Mouse (Mus musculus): ENCODE results near the gene Atg13. TPM values are rescaled to one million over a fixed set of nuclear protein-coding genes. Genes with fewer than 3 reads are reported as not detected.

Atg13 gene
- polyA plus RNA-seq, 1 experiment from 2014 or later: 20.5 TPM

GRCm38 (mm10) chr2:91636229-91636628 lies 74.1 kb downstream of the Atg13 start, which contains the start of gene F2:
F2 (minus strand) TSS chr2:91636414.
- H3K36me3 ChIP-seq: no peaks in the 10 kb centered on the region
- H3K27ac ChIP-seq: peak within 1 kb of the TSS; percentile 31; the same call in 1 of the 2 replicates
- peaks cover 19% of the 10 kb centered on the region for H3K4me1 ChIP-seq
- H3K9me3 ChIP-seq: no peaks in the 10 kb centered on the region
- 86% methylated on average over 8 of the region's 8 CpGs for whole genome bisulfite sequencing
- no peak for DNase-seq (ENCODE audit: low spot score)
- no peak within 1 kb of the TSS for H3K4me3 ChIP-seq
- H3K27me3 ChIP-seq (ENCODE audit: insufficient read depth, poor library complexity, severe bottlenecking): no peaks in the 10 kb centered on the region

- H3K9me3 ChIP-seq: no peaks in the 10 kb centered on the region
- peaks cover 19% of the 10 kb centered on the region for H3K4me1 ChIP-seq
- no peak overlapping the region for H3K4me3 ChIP-seq
- no peaks in the 10 kb centered on the region for H3K27me3 ChIP-seq (ENCODE audit: insufficient read depth, poor library complexity, severe bottlenecking)
- 82% methylated on average over 11 of the region's 11 CpGs for WGBS
- H3K27ac ChIP-seq: peak overlapping the region; percentile 31; the same call in 1 of the 2 replicates
- H3K36me3 ChIP-seq: no peaks in the 10 kb centered on the region
- no peak for DNase-seq (ENCODE audit: low spot score)
These were observed 74.9 kb downstream of the Atg13 start for GRCm38 (mm10) chr2:91635486-91635885.

- Histone ChIP-seq H3K36me3 (no peaks in the 10 kb centered on the region), H3K4me1 (peaks cover 19% of the 10 kb centered on the region), H3K27ac (no peak overlapping the region), H3K27me3 (ENCODE audit: insufficient read depth, poor library complexity, severe bottlenecking) (no peaks in the 10 kb centered on the region), H3K9me3 (no peaks in the 10 kb centered on the region), H3K4me3 (no peak overlapping the region)
- DNase-seq (ENCODE audit: low spot score): no peak
- 70% methylated on average over 9 of the region's 9 CpGs for WGBS
These were observed 75.5 kb downstream of the Atg13 start for GRCm38 (mm10) chr2:91634841-91635240.

DNA sequence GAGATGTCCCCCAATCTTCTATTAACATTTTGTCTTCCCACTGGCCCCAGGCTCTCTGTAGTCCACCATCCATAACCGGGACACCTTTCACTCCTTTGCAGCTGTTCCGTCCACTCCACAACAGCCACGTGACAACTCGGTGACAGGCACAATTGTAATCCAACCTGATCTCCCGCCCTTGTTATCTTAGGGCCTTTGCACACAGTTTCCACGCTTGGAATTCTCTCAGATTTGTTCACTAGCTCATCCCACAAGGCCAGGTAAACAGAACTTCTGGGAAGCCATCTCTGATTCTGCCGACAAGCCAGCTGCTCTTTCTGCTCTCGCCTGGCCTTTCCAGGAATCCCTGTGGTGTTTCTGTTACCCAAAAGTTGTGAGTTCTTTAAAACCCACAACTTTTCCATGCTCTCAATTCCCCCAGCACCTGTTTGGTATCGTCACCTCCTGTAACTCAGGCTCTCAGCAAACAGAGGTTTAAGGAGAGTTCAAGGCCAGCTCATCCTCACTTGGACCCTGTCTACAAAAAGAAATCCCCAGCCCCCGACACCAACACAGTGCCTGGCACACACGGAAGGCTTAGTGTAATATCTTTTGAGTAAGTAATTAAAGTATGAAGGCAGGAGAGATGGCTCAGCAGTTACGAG lies 76.9 kb downstream of the Atg13 start:
- Histone ChIP-seq H3K27me3 (ENCODE audit: insufficient read depth, poor library complexity, severe bottlenecking) (no peaks in the 10 kb centered on the region), H3K9me3 (no peaks in the 10 kb centered on the region), H3K4me1 (peaks cover 19% of the 10 kb centered on the region), H3K36me3 (no peaks in the 10 kb centered on the region), H3K27ac (no peak overlapping the region), H3K4me3 (no peak overlapping the region)
- 68% methylated on average over 12 of the region's 12 CpGs for WGBS
- no peak for DNase-seq (ENCODE audit: low spot score)

GRCm38 (mm10) chr2:91632316-91632715 lies 78.1 kb downstream of the Atg13 start:
- Histone ChIP-seq H3K27ac (no peak overlapping the region), H3K27me3 (ENCODE audit: insufficient read depth, poor library complexity, severe bottlenecking) (no peaks in the 10 kb centered on the region), H3K4me1 (peaks cover 19% of the 10 kb centered on the region), H3K9me3 (no peaks in the 10 kb centered on the region), H3K4me3 (no peak overlapping the region), H3K36me3 (no peaks in the 10 kb centered on the region)
- no peak for DNase-seq (ENCODE audit: low spot score)
- WGBS: 88% methylated on average over 5 of the region's 5 CpGs

DNA sequence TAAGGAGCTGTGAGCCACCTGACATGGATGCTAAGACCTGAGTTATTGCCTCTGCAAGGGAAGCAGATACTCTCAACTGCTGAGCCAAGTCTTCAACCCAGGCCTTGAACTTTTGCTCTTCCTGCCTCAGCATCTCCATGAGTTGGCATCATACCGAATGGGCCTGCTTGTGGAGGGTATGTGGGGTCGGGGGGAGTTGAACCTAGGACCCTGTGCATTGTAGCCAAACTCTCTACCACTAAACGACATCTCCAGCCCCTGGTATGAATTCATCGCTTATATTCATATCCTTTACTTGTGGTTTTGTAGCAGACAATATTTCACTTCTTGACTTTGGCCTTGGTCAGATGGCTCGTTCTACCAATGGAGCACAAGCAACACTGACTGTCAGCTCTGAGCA lies 78.5 kb downstream of the Atg13 start:
- DNase-seq (ENCODE audit: low spot score): no peak
- Histone ChIP-seq H3K9me3 (no peaks in the 10 kb centered on the region), H3K4me3 (no peak overlapping the region), H3K27ac (no peak overlapping the region), H3K4me1 (peaks cover 19% of the 10 kb centered on the region), H3K36me3 (no peaks in the 10 kb centered on the region), H3K27me3 (ENCODE audit: insufficient read depth, poor library complexity, severe bottlenecking) (no peaks in the 10 kb centered on the region)
- WGBS: 85% methylated on average over 5 of the region's 5 CpGs

DNA sequence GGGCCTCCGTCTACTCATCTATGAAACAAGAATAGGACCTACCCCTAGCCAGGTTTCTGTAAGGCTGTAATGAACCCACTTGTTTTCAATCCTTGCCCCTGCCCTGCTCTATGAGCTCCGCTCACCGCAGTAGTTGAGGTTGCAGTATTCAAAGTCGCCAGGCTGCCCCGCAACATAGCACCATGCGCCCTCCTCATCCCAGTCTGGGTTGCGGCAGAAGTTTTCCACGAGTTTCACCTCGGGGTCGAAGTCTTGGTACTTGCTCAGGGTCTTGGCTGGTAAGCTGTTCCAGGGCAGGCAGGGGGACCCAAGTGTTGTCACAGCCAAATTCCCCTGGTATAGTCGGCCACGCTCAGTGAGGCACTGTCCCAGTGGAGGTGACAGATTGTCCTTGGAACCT lies 80.0 kb downstream of the Atg13 start:
- H3K36me3 ChIP-seq: no peaks in the 10 kb centered on the region
- 86% methylated on average over 12 of the region's 12 CpGs for WGBS
- H3K4me1 ChIP-seq: peaks cover 10% of the 10 kb centered on the region
- no peak overlapping the region for H3K4me3 ChIP-seq
- DNase-seq (ENCODE audit: low spot score): no peak
- no peak overlapping the region for H3K27ac ChIP-seq
- no peaks in the 10 kb centered on the region for H3K27me3 ChIP-seq (ENCODE audit: insufficient read depth, poor library complexity, severe bottlenecking)
- H3K9me3 ChIP-seq: no peaks in the 10 kb centered on the region

GRCm38 (mm10) chr2:91629682-91630081 lies 80.7 kb downstream of the Atg13 start:
- no peak overlapping the region for H3K4me3 ChIP-seq
- WGBS: 81% methylated on average over 18 of the region's 18 CpGs
- no peaks in the 10 kb centered on the region for H3K27me3 ChIP-seq (ENCODE audit: insufficient read depth, poor library complexity, severe bottlenecking)
- peaks cover 8% of the 10 kb centered on the region; the same call in 1 of the 2 replicates for H3K4me1 ChIP-seq
- H3K36me3 ChIP-seq: no peaks in the 10 kb centered on the region; the same call in 1 of the 2 replicates
- no peak for DNase-seq (ENCODE audit: low spot score)
- no peak overlapping the region for H3K27ac ChIP-seq
- H3K9me3 ChIP-seq: no peaks in the 10 kb centered on the region

DNA sequence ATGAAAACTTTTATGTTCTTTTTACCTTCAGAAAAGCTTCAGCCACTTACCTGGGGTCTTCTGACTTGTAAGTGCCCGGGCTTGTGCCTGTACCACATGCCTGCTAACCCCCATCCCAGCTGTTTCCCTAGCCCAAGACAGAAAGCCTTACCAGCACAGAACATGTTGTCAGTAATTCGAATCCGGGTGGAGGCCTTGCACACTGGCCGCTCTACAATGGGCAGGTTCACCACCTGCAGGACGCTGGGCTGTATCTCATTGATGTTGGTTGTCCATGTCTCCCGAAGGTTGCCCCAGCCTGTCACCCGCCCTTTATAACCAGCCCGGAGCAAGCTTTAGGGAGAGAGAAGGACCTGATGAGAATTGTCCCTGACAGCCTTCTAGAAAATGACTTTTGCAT lies 82.2 kb downstream of the Atg13 start:
- H3K9me3 ChIP-seq: no peaks in the 10 kb centered on the region
- H3K27me3 ChIP-seq (ENCODE audit: insufficient read depth, poor library complexity, severe bottlenecking): no peaks in the 10 kb centered on the region
- H3K4me3 ChIP-seq: no peak overlapping the region
- peak; percentile 65 for DNase-seq (ENCODE audit: low spot score)
- no peak overlapping the region for H3K27ac ChIP-seq
- H3K4me1 ChIP-seq: 0 out of 2 replicates have a peak, but pooled peaks cover 5% of the 10 kb centered on the region
- H3K36me3 ChIP-seq: peaks cover 9% of the 10 kb centered on the region
- WGBS: 90% methylated on average over 8 of the region's 8 CpGs

GRCm38 (mm10) chr2:91627486-91627885 lies 82.9 kb downstream of the Atg13 start:
- no peak overlapping the region for H3K4me3 ChIP-seq
- no peaks in the 10 kb centered on the region for H3K27me3 ChIP-seq (ENCODE audit: insufficient read depth, poor library complexity, severe bottlenecking)
- peaks cover 14% of the 10 kb centered on the region for H3K36me3 ChIP-seq
- H3K9me3 ChIP-seq: no peaks in the 10 kb centered on the region
- peak; percentile 69 for DNase-seq (ENCODE audit: low spot score)
- 70% methylated on average over 5 of the region's 5 CpGs for WGBS
- 0 out of 2 replicates have a peak, but pooled peaks cover 5% of the 10 kb centered on the region for H3K4me1 ChIP-seq
- H3K27ac ChIP-seq: no peak overlapping the region

Other genes starting within 250 kb of the Atg13 start
- 77.2 and 82.6 TPM in 2 replicates for gene Ckap5, start 183.8 kb downstream of the Atg13 start, polyA plus RNA-seq (2016; fragmentation: Nextera tagmentation; extraction: Ambion mirVana)
- 0.73 and 15.9 TPM in 2 replicates for gene F2, start 74.2 kb downstream of the Atg13 start, polyA plus RNA-seq (2016; fragmentation: Nextera tagmentation; extraction: Ambion mirVana)
- 7.4 and 10.4 TPM in 2 replicates for gene Zfp408, start 60.8 kb downstream of the Atg13 start, polyA plus RNA-seq (2016; fragmentation: Nextera tagmentation; extraction: Ambion mirVana)
- gene Arhgap1, start 60.7 kb downstream of the Atg13 start, polyA plus RNA-seq (2016; fragmentation: Nextera tagmentation; extraction: Ambion mirVana): 212 and 229 TPM in 2 replicates
- gene Harbi1, start 276 bp upstream of the Atg13 start, polyA plus RNA-seq (2016; fragmentation: Nextera tagmentation; extraction: Ambion mirVana): 12.9 and 17.4 TPM in 2 replicates
- 16.1 and 17.4 TPM in 2 replicates for gene Ambra1, start 19.6 kb upstream of the Atg13 start, polyA plus RNA-seq (2016; fragmentation: Nextera tagmentation; extraction: Ambion mirVana)
- gene Chrm4, start 216.7 kb upstream of the Atg13 start, polyA plus RNA-seq (2016; fragmentation: Nextera tagmentation; extraction: Ambion mirVana): 0.16 and 0.57 TPM in 2 replicates
- 1,001 and 1,694 TPM in 2 replicates for gene Mdk, start 221.7 kb upstream of the Atg13 start, polyA plus RNA-seq (2016; fragmentation: Nextera tagmentation; extraction: Ambion mirVana)
- 1.9 and 3.0 TPM in 2 replicates for gene Gm9821, start 235.1 kb upstream of the Atg13 start, polyA plus RNA-seq (2016; fragmentation: Nextera tagmentation; extraction: Ambion mirVana)